Mouse (Mus musculus) retina, postnatal 1 day (tissue): Measurements from ENCODE around the gene Lancl1.
A peak's percentile ranks its signal among the peaks of the same experiment; 100 is the strongest.

Experiments used
- DNase-seq: peaks from one replicate; pipeline ENCODE4 v3.0.0-alpha.2; 2012

Lancl1 gene

DNA sequence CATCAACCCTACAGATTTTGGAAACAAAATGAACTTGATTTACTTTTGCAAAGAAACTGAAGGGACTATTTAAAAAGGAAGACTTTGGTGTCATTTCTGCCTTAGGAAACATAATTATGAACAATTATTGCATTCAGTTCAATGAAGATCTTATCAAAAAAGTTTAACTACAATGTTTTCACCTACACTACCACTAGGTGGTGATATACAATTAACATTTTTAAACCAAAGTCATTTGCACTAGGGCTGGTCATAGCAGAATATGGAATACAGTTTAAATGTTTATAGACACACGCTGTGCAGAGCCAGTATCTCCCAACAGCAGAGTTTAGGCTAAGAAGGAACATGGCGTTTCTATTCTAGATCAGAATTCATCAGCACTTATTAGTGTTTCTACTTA lies 24.5 kb downstream of the Lancl1 start:
- DNase-seq, result peak; percentile 27

DNA sequence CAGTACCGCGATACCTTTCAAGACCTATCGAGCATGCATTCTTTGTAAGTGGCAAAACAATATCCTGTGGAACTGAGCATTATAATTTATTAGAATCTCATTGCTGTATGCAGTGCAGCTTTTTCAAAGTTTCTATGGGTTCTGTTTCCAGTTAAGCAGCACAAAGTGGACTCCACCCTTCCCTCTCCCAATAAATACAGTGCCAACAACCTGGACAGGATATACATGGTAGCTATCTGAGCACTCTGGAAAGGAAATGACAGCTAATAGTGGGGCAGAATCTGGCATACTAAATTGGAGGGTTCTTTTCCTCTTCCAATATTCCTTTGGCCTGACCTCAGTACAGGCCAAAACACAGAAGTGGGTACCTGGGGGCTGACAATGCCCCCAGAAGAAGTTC lies 28.2 kb downstream of the Lancl1 start:
- DNase-seq, result no peak

DNA sequence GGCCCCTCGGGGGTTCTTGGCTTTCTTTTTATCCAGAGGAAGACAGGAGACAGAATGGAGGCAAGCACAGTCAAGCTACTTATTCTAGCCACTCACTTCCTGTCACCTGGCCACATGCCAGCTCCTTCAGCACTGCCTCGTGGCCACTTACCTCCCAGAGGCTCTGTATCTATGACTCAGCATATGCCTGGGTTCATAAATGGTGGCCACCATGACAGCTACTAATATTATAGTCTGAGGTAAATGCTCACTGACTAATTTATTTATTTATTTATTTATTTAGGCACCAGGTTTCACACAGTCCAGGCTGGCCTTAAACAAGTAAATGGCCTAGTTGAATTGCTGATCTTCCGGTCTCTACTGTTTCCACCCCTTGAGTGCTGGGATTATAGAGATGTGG lies 35.0 kb downstream of the Lancl1 start:
- DNase-seq, result peak; percentile 22

DNA sequence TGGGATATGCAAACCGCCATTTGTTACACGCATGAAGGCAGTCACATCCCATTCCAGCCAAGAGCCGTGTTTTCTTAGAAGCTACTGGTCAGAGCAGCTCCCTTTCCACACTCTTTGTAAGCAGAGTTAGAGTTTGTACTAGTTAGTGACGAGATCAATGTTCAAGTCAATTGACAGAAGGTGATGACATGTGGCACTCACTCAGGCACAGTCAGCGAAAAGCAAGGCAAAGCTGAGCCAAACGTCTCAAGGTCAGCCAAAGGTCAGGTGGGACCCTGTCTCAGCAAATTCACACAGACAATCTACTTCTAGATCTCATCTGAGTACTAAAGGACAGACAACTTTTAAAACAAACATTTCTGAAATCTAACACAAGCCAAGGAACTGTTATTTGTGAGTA lies 36.4 kb downstream of the Lancl1 start:
- no peak for DNase-seq

DNA sequence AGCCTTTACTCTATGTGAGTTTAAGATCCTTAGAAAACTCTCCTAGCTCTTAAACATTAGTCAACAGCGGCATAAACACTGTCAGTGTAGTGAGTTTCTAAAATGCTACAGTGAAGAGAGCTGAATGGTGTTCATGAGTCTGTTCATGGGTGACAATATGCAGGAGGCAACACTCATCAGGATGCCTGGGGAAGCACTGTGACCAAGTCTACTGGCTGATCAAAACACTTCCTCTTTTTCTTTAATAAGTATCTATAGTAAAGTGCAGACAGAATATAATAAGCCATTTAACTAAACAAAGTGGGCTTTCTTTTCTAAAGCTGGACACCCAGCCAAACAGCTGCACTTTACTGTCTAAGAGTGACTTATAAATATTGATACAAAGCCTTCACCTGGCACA lies 37.3 kb downstream of the Lancl1 start:
- DNase-seq, result no peak

DNA sequence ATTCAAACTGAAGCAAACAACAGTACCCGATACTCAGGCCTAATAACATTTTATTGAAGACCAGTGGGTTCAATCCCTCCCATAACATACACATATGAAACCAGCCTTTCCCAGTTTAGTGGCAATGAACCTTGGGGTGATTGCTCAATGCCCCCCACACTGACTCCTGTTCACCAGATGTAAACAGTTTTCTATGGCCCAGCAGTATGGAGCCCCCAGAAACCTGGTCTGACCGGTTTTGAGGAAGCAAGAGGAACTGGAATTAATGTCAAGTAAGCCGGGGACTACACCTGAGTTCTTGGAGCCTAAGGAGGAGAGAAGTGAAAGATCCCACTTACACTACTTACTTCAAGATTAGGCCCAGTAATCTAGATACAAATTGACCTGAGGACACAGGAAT lies 38.2 kb downstream of the Lancl1 start:
- no peak for DNase-seq

DNA sequence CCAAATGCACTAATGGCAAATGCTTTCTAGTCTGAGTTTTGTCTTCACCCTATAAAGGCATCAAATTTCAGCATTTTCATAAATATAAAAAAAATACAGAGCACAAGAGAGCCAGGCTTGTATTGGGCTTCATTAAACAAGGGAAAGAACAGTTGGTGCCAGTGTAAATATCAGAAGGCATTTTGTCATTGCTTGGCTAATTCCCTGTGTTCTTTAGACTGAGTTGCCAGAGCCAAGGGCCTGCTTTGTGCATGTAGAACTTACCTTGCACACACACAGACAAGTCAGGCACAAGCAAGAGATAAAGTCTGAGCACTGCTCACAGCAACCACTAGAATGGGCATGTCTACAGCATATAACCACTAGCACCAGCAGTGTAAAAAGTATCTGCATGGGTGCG lies 40.1 kb downstream of the Lancl1 start:
- DNase-seq, result no peak

DNA sequence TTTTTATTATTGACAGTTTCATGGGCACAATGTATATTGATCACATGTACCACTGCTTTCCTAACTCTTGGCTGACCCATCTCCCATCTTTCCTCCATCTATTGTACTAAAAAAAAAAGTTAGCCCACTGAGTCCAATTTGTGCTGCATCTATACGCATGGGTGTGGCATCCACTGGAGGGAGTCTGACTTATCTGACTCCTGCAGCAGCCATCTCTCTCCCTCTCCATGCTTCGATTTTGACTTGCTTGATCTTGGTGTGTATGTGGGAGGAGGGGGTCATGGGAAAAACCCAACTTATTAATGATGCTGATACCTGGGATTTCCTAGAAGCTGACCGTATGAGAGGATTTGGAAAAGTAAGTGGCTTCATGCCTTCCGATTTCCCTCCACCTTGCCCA lies 40.5 kb downstream of the Lancl1 start:
- no peak for DNase-seq

DNA sequence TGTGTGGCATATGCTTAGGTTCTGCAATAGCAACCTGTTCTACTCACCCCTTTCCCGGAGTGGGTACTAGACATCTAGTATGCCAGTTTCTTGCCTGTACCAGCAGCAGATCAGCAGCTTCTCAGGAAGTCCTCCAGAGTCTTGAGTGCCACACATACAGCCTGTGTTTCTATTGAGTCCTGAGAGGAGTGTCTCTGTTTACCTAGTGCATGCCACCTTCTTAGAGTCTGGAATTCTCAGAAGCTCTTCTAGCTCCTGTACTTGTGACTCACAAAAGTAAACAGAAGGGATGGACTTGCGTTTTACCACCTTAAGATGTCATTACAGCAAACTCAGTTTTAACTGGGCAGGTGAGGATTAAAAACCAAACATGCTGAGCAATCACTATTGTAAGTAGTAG lies 41.9 kb downstream of the Lancl1 start:
- DNase-seq, result no peak

DNA sequence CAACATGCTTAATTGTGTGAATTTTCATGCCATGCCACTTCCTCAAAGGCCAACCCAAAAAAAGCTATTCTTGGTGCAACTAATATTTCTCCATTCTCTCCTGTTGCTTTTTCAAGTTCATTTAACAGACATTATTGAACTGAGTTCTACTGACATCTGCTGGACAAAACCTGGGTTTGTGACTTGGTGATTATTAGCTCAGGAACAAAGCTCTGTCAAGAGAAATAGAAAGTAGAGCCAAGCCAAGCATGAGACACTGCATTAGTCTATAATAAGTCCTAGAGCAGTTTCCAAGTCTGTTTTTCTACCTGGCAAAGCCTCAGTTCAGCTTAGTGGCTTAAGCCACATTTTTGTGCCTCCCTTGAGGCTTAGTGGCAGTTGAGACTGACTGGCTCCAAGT lies 45.9 kb downstream of the Lancl1 start:
- peak; percentile 58 for DNase-seq

DNA sequence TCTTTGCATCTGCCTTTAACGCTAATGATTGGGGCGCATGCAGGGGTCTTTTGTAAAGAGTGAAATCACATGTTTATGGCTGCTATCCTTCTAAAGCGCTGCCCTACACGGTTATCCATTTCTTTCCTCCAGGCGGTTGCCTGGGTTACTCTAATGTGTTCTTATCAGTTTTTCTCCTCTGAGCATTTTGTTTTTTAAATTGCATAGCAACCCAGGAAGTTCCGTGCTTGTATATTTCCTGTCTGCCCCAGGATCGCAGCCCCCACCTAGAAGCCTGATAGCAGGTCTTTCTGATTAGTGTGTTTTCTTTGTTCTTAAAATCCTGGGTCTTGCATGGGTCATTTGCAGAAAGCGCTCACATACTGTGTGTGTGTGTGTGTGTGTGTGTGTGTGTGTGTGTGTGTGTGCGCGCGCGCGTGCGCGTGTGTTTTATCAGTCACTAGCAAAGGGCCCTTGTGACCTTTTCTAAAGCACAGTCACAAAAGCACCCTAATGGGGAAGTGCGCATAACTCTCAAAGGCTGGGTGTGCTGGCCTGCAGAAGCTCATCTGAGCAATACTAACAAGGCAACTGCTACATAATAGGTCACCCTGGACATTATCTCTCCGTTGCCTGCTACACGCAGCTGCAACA lies 51.0 kb downstream of the Lancl1 start:
- DNase-seq, result no peak

DNA sequence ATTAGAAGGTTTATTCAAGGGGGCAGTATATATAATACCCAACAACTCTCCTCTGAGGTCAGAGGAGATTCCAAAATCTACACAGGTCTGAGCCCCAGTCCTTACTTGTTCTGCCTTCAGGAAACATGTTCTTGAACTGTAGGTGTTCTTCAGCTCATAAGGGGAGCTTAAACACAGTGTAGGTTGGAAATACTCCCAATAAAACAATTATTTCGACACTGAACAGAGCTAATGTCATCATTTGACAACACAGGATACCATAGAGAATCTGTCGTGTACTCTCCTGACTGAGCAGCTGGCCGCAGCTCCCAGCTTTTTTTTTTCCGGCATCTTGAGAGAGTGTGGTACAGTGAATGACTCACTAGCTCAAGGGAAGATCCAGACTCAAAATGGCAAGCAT lies 52.8 kb downstream of the Lancl1 start:
- no peak for DNase-seq

DNA sequence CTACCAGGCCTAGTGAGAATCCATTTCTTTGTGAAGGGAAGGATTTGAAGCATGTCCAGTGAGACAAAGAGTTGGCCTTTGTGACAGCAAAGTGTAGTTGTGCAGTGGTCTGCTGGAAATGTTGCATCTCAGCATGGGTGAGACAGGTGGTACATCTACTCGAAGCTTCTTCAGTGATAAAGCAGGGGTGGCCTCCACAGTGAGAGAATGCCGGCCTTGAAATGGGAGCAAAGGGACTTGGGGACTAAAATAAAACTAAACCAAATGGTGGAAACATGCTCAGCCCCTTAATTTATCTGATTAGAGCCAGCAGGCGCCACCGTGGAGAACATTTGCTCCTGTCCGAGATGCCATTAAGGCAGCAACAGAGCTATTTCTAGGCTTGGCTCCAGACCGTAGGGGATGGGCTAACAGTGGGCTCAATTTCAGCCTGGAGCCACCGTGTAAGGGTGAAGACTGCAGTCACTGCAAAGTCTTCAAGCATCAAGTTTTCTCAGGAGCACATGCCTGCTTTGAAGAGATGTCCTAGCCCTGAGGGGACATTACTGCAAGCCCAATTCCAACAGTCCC lies 53.5 kb downstream of the Lancl1 start:
- DNase-seq, result no peak

DNA sequence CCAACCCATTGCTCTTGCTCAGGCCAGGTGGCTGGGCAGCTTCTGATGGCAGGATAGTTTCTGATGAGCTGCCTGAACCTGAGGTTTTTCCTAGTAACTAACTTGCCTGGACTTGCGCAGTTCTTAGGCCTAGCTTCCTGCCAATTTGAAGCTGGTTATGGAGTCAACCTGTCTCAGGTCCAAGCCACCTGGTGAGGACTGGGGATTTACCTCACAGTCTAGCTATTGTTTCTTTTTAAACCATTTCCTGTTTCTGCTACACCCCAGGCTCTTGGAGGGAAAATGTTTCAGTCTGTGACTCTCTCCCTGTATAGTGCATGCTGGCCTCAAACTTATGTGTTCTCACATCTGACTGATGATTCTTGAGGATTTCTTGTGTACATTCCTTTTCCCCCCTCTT lies 58.5 kb downstream of the Lancl1 start:
- no peak for DNase-seq

DNA sequence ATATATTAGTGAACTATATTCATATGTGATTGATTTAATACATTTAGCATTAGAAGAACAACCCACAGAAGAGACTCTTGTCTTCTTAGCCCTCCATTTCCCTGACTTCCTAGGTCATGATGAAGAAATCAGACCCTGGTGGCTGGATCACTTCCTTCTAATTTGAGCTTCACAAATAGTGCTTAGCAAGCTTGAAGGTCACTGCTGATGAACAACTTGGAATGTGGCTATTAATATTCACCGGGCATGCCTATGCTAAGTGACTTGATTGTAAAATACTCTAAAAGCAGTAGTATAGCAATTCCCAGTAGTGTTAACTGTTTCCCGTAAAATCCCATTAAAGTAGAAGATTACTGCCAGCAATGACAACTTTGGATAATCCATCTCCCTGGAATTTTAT lies 63.2 kb downstream of the Lancl1 start:
- DNase-seq, result no peak

DNA sequence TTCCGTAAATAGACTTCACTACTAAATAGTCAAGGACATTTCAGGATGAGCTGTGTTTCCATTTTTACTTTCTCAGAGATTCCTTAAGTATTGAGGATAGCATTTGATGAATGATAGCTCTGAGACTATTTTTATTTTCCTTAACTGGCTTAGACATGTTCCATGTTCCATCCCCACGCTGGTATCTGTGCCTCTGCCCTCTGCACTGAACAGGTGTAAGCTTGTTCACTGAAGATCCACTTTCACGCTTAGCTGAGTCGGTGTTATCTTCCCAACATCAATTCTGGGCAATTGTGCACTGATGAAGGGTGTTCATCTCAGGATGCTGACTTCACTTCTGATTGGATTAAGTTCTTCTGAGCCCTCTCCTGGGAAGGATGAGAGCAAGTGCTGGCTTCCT lies 73.8 kb downstream of the Lancl1 start:
- no peak for DNase-seq

DNA sequence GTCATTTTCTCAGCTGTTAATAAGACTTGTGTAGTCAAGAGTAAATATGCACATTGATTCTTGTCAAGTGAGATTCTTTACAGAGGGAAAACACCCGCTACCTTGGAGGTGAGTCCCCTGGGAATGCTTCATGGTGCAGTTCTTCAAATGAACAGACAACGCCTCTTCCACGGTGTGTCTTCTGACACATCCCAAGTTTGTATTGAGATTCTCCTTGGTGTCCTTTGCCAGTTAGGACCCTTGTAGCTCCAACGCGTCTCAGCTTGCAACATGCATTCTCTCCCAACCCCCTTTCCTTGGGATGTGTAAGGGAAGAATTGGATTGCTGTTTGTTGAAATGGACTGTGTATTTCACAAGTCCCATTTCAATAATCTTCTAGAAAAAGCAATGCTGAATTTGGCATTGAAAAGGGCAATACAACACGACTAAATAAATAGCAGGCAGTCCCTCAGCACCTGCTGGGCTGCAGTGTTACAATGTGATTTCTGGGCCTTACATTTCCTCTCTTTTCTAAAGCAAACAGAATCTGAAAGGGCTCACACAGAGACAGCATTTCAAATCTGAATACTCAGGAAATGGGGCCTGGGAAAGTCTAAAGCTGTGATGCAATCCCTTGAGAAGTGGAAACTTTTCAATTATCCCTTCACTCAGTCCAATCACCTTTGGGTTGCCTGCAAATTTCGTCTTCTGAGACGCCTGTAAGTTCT lies 78.0 kb downstream of the Lancl1 start:
- DNase-seq, result no peak

DNA sequence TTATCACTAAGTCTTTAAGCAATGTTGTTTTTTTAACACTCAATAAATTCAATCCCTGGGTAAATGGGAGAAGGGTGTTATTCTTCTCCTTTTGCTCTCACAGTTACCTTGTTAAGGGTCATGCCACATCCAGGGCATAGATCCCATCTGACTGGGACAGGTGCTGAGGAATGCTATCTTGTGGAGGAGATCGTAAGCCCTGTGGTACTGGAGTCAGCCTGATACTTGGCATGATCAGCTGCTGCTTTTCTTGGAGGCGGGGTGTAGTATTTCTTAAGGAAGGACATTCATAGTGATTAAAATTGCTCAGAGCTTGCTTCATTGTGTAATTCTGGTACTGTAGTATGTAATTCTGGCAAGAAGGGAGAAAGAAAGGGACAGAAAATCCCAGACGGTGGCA lies 81.3 kb downstream of the Lancl1 start:
- no peak for DNase-seq

DNA sequence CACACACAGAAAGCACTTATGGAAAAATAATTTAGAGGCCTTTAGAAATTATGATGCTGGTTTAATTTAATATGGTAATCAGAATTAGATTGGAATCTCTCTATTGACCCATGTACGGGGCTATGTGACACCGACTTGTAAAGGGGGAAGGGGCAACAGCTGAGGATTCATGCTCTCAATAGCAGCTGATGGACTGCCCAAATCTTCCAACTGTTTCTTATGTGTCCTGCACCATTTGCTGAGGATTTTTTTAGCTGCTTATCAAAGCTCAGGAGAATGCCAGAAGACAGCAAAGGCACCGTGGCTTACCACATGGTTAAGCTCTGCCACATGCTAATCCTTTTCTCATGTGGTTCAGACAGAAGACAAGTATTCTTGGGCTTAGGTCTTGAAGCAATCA lies 87.6 kb downstream of the Lancl1 start:
- no peak for DNase-seq
